Mouse (Mus musculus): ENCODE results near the gene Rft1. TPM values are rescaled to one million over a fixed set of nuclear protein-coding genes. Genes with fewer than 3 reads are reported as not detected.

Rft1 gene
- 14.5 to 16.4 TPM (median 15.8 TPM) in 4 replicates for total RNA-seq (2023)

DNA sequence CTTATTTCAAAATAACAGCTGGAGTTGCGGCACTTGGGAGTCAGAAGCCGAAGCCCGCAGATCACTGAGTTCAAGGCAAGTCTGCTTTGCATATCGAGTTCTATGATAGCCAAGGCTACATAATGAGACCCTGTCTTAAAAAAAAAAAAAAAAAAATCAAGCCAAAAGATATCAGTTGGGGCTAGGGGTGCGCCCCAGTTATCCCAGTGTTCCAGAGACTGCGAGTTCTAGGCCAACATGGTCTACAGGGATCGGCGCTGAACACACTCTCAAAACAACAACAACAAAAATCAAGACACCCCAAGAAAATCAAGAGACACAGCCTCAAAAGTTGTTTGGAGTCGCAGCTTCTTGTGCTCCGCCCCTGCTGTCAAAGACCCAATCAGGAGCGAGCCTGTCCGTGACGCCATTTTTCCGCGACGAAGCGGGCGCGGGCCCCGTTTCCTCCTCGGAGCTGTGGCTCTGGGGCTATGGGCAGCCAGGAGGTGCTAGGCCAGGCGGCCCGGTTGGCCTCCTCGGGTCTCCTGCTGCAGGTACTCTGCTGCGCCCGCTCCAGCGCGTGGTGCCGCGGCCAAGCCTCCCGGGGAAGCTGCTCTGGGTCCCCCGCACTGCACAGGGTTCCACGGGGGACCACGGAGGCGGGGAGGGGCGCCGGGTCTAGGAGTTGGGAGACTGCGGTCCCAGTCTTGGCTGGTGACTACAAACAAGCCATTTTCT, at the start of gene Rft1:
TSS of gene Rft1 (plus strand) at position 418 of the 717 bp plus-strand sequence.

DNA sequence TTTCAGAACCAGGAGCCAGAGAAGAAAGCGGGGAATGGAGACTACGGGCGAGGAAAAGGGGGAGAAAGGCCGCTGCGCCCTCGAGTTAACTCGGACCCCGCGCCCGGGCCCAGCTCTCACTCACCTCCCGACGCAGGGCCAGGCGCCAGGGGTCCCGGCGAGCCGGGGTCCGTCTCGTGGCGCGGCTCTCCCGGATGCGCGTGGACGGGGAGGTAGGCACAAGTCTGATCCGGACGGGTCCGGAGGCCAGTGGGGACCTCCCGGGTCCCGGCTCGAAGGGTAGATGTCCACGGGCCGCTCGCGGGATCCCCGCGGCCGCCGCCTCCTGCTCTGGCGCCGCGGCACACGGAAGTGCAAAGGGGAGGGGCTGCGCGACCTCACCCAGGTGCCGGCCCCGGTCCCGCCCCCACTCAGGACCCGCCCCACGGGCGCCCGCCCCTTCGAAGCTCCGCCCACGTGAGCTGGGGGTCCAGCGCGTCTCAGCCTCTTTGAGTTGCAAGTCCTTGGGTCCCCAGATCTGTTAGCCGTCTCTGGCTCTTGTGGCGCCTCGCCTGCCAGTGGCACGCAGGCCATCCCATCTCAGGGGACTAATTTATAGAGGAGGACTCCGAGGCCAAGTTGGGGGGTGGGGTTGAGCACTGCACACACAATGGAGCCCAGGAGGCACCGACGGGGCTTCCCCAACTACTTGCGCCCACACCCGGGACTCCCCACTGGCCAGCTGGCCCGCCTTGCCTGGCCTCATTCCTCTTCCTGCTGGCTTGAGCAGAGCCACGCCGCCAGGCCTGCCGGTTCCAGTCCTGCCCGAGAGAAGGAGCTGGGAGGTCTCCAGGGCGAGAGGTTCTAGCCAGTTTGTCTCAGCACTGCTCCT, 28.1 kb upstream of the Rft1 start, which contains the start of gene Prkcd:
TSS of gene Prkcd (minus strand) at position 355 of the 871 bp plus-strand sequence.

DNA sequence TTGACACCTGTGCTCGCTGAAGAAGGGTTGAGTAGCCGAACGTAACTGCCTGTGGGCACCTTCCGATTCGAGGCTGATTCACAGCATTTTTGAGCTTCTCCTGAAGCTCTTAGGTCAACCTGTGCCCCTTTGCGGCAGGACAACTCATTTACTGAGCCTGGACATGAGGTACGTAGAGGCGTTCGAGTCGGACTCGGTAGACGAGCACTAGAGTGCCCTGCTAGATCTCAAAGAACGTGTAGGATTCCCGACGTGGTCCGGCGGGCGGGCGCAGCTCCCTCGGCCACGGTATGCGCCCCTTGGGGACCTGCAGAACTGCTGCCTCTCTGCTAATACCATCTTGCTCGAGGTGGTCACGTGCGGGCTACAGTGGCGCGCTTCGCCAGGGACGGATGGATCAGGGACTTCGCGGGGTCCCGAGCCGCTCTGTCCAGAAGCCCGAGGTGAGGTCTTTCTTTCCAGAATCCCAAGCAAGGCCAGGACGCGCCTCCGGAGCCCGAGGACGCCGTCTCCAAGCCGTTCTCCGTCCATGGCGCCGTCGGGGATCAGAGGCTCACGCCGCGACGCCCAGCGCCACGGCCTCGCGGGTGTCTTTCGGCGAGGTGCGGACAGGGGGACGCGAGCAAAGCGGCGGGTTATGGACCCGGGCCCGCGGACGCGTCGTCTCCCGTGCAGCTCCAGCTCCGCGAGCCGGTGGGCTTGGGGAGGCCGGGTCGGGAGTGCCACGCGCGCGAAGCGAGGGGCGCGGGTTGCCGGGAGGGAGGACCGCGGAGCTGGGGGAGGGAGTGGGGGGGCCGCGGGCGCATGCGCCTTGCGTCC, 60.8 kb downstream of the Rft1 start, which contains the start of gene Sfmbt1:
TSS of gene Sfmbt1 (plus strand) at position 51 of the 819 bp plus-strand sequence.

Other genes starting within 250 kb of the Rft1 start
- 53.9 to 59.9 TPM (median 58.5 TPM) in 4 replicates for gene Dcp1a, start 174.8 kb upstream of the Rft1 start, total RNA-seq (2023)
- 5.6 to 6.5 TPM (median 5.9 TPM) in 4 replicates for gene Cacna1d, start 162.9 kb upstream of the Rft1 start, total RNA-seq (2023)
- gene Tkt, start 106.0 kb upstream of the Rft1 start, total RNA-seq (2023), result 165 to 193 TPM (median 174 TPM) in 4 replicates
- 452 to 487 TPM (median 473 TPM) in 4 replicates for gene Prkcd, start 28.1 kb upstream of the Rft1 start, total RNA-seq (2023)
- gene Sfmbt1, start 60.5 kb downstream of the Rft1 start, total RNA-seq (2023), result 18.1 to 23.2 TPM (median 21.2 TPM) in 4 replicates
- gene Tmem110, start 171.2 kb downstream of the Rft1 start, total RNA-seq (2023), result 15.7 to 21.0 TPM (median 17.2 TPM) in 4 replicates
- gene Mustn1, start 224.8 kb downstream of the Rft1 start, total RNA-seq (2023), result 2.1 to 2.7 TPM (median 2.5 TPM) in 4 replicates
- gene Itih4, start 232.1 kb downstream of the Rft1 start, total RNA-seq (2023), result 0.26 to 1.0 TPM (median 0.48 TPM) in 4 replicates